In genomic region chr9:52941637-52941983, GRCm38 (mm10) we compare ENCODE assay signal across 11 mouse cellular contexts.
DNase-seq lines count a peak whose midpoint lies in the region; ATAC-seq and TF ChIP-seq lines count a peak whose summit lies in the region.
"Had no signal": no experiment of that assay in that cellular context is flagged by ENCODE, and none has a peak within 500 bp of the region (broad histone marks: within the 10 kb centered on the region; RNA-seq: fewer than 3 reads in every experiment).

No protein-coding gene starts in this region.

- no peak overlapping the region for H3K4me2 ChIP-seq in heart, postnatal 0 days (ENCODE audit: low read depth, low read length)
- H3K4me2 ChIP-seq in forebrain, embryonic 13.5 days, result 0 out of 2 replicates have a peak overlapping the region, but pooled peaks have one; percentile 30
- H3K4me2 ChIP-seq in hindbrain, embryonic 14.5 days (replicated peaks), result no peak overlapping the region

- no peak overlapping the region for H3K4me3 ChIP-seq in heart, postnatal 0 days (ENCODE audit: low read depth, low read length)
- H3K4me3 ChIP-seq in forebrain, embryonic 13.5 days, result no peak overlapping the region
- no peak overlapping the region for H3K4me3 ChIP-seq in hindbrain, embryonic 14.5 days (replicated peaks; ENCODE audit: low read length)
- H3K4me3 ChIP-seq: heart, embryonic 15.5 days; left cerebral cortex, adult 2 months had no signal

- H3K36me3 ChIP-seq in heart, postnatal 0 days (replicated peaks; ENCODE audit: control insufficient read depth, insufficient read depth, low read length), result no peaks in the 10 kb centered on the region
- H3K36me3 ChIP-seq in forebrain, embryonic 13.5 days (ENCODE audit: poor library complexity, severe bottlenecking), result no peaks in the 10 kb centered on the region
- no peaks in the 10 kb centered on the region for H3K36me3 ChIP-seq in hindbrain, embryonic 14.5 days (replicated peaks; ENCODE audit: control insufficient read depth, insufficient read depth)
- H3K36me3 ChIP-seq: heart, embryonic 15.5 days had no signal

- 56% methylated on average over 3 of the region's 3 CpGs for WGBS in heart, postnatal 0 days
- 16% methylated on average over 3 of the region's 3 CpGs for WGBS in forebrain, embryonic 13.5 days
- WGBS in hindbrain, embryonic 14.5 days, result 31% methylated on average over 3 of the region's 3 CpGs

- TF ChIP-seq EP300 in heart, postnatal 0 days (IDR thresholded peaks at IDR 0.05; ENCODE audit: low read depth), result no peak

- H3K9ac ChIP-seq in heart, postnatal 0 days (replicated peaks; ENCODE audit: low read depth, low read length), result no peak overlapping the region
- no peak overlapping the region for H3K9ac ChIP-seq in forebrain, embryonic 13.5 days
- H3K9ac ChIP-seq in hindbrain, embryonic 14.5 days, result peak overlapping the region; percentile 34; the same call in 1 of the 2 replicates
- H3K9ac ChIP-seq: heart, embryonic 15.5 days; liver, postnatal 0 days had no signal

- ATAC-seq in heart, postnatal 0 days (ENCODE audit: insufficient read depth, low read depth), result no peak
- peak; percentile 74 for ATAC-seq in forebrain, embryonic 13.5 days
- peak; percentile 19; the same call in 1 of the 2 replicates for ATAC-seq in hindbrain, embryonic 14.5 days (ENCODE audit: low FRiP score)
- ATAC-seq: liver, postnatal 0 days had no signal

- DNase-seq in heart, postnatal 0 days (ENCODE audit: low spot score), result peak; percentile 10
- no peak for DNase-seq in heart, adult 11 months
- DNase-seq in hindbrain, embryonic 14.5 days (ENCODE audit: low spot score), result no peak
- peak; percentile 70 for DNase-seq in lung, postnatal 25 days (ENCODE audit: low spot score)
- no peak for DNase-seq in frontal cortex, adult 2 months (ENCODE audit: extremely low spot score in 1 of 2, low spot score in 1 of 2)
- DNase-seq in B cell, adult 2 months, result no peak
- DNase-seq: kidney, adult 9 months; liver, postnatal 0 days had no signal

- no peaks in the 10 kb centered on the region for H3K9me3 ChIP-seq in heart, postnatal 0 days (replicated peaks; ENCODE audit: control insufficient read depth, low read length)
- H3K9me3 ChIP-seq in forebrain, embryonic 13.5 days (replicated peaks), result no peaks in the 10 kb centered on the region
- no peaks in the 10 kb centered on the region for H3K9me3 ChIP-seq in hindbrain, embryonic 14.5 days (ENCODE audit: control insufficient read depth, low read length)
- H3K9me3 ChIP-seq: heart, embryonic 15.5 days had no signal

- TF ChIP-seq CTCF in heart, postnatal 0 days (IDR thresholded peaks at IDR 0.05; ENCODE audit: low read depth), result no peak

- no peak overlapping the region for H3K27ac ChIP-seq in heart, postnatal 0 days (ENCODE audit: low read depth)
- H3K27ac ChIP-seq in forebrain, embryonic 13.5 days, result peak overlapping the region; percentile 77
- H3K27ac ChIP-seq in hindbrain, embryonic 14.5 days, result peak overlapping the region; percentile 77
- H3K27ac ChIP-seq: heart, embryonic 15.5 days; left cerebral cortex, adult 2 months had no signal

- H3K27me3 ChIP-seq in heart, postnatal 0 days (ENCODE audit: control insufficient read depth, insufficient read depth, low read length), result no peaks in the 10 kb centered on the region
- no peaks in the 10 kb centered on the region for H3K27me3 ChIP-seq in forebrain, embryonic 13.5 days
- H3K27me3 ChIP-seq in hindbrain, embryonic 14.5 days (ENCODE audit: control insufficient read depth, insufficient read depth, low read length), result no peaks in the 10 kb centered on the region
- H3K27me3 ChIP-seq: heart, embryonic 15.5 days had no signal

- H3K4me1 ChIP-seq in heart, postnatal 0 days (ENCODE audit: control insufficient read depth, insufficient read depth), result 0 out of 2 replicates have a peak, but pooled peaks cover 12% of the 10 kb centered on the region
- H3K4me1 ChIP-seq in forebrain, embryonic 13.5 days, result peaks cover 13% of the 10 kb centered on the region
- H3K4me1 ChIP-seq in hindbrain, embryonic 14.5 days (replicated peaks; ENCODE audit: control insufficient read depth, insufficient read depth, low read length), result peaks cover 12% of the 10 kb centered on the region

Comparison
In these comparisons a context has a peak if more than half of its experiments do, and no peak if none do; other contexts are left out.
1. DNase-seq: peak in heart, postnatal 0 days (single experiment) and lung, postnatal 25 days (single experiment); none in heart, adult 11 months (single experiment), hindbrain, embryonic 14.5 days (single experiment), frontal cortex, adult 2 months (0 of 2) and B cell, adult 2 months (0 of 2).